Mouse (Mus musculus): Measurements from ENCODE around the gene Hoxc12. TPM values are rescaled to one million over a fixed set of nuclear protein-coding genes. Genes with fewer than 3 reads are reported as not detected.

Gene Hoxc12
- polyA plus RNA-seq, 1 experiment = not detected

- DNase-seq (ENCODE audit: extremely low spot score in 1 of 2, low spot score in 1 of 2) = no peak
Observed at GRCm38 (mm10) chr15:102937036-102937666, 594 bp downstream of the Hoxc12 start.

- no peak for DNase-seq (ENCODE audit: extremely low spot score in 1 of 2, low spot score in 1 of 2)
Observed at GRCm38 (mm10) chr15:102939256-102940155, 2.9 kb downstream of the Hoxc12 start.

DNA sequence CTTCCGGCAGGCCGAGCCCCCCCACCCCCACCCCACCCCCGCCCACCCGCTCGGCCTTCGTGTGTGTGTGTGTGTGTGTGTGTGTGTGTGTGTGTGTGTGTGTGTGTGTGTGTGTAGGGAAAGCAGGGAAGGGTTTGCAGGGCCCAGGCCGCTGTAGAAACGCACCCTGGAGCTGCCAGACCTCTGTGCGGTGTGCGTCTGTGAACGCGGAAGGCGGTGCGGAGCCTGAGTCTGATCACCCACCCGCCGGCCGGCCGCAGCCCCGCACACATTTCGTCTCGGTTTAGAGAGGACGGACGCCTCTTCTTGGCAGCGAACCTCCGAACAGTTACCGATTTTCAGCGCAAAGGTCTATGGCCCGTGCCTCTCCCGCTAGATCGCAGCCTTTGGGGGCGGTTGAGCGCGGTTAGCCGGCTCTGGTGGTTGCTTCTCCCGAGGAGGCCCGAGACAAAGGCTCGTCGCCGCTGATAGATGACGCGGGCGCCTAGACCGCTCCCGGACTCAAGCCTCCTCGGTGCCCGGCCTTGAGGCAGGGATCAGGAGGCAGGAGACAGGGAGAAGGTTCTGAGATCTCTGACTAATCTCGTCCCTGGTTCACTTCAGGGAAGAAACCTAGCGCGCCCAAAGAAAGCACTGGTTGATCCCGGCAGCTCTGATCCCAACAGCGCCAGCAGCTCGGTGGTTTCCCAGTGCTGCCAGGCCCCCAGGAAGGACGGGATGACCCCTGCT, 6.3 kb downstream of the Hoxc12 start:
- no peak for DNase-seq (ENCODE audit: extremely low spot score in 1 of 2, low spot score in 1 of 2)

DNA sequence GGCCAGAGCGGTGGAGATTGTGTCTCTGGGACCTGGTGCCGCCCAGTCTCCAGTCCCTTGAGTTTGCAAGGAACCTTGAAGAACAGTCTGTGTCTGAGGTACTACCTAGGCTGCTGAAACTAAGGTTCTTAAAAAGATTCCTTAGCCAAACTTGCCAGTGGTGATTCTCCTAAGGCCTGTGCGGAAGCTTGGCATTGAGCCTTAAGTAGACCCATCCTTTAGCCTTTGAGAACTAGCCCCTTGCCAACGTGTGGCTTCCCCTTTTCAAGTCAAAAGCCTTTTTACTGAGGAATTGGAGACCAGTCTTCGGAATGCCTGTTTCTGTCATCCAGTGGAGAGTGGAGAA, 6.9 kb downstream of the Hoxc12 start:
- no peak for DNase-seq (ENCODE audit: extremely low spot score in 1 of 2, low spot score in 1 of 2)

GRCm38 (mm10) chr15:102945185-102946077, 8.9 kb downstream of the Hoxc12 start:
- DNase-seq (ENCODE audit: extremely low spot score in 1 of 2, low spot score in 1 of 2) = no peak

DNA sequence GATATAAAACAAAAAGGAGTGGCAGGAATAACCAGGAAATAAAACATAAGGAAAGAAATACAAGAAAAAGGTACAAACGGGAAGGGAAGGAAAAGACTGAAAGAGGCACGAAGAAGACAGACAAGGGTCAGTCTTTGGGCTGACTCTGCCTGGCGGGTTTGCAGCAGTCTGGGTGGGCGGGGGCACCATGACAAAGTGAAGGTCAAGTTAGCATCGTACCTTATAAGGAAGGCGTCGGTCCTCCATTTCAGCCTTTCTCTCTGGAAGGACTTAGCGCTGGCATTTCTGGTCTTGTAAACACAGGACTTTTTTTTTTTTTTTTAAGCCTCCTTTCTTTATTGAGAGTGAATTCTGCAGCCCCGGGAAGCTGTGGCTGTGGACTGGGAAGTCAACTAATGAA, 10.7 kb downstream of the Hoxc12 start:
- no peak for DNase-seq (ENCODE audit: extremely low spot score in 1 of 2, low spot score in 1 of 2)

- DNase-seq (ENCODE audit: extremely low spot score in 1 of 2, low spot score in 1 of 2) = no peak
Observed at GRCm38 (mm10) chr15:102948842-102949241, 12.3 kb downstream of the Hoxc12 start.

GRCm38 (mm10) chr15:102949696-102950095, 13.1 kb downstream of the Hoxc12 start:
- DNase-seq (ENCODE audit: extremely low spot score in 1 of 2, low spot score in 1 of 2) = no peak

- DNase-seq (ENCODE audit: extremely low spot score in 1 of 2, low spot score in 1 of 2) = no peak
Observed at GRCm38 (mm10) chr15:102950877-102951276, 14.3 kb downstream of the Hoxc12 start.

DNA sequence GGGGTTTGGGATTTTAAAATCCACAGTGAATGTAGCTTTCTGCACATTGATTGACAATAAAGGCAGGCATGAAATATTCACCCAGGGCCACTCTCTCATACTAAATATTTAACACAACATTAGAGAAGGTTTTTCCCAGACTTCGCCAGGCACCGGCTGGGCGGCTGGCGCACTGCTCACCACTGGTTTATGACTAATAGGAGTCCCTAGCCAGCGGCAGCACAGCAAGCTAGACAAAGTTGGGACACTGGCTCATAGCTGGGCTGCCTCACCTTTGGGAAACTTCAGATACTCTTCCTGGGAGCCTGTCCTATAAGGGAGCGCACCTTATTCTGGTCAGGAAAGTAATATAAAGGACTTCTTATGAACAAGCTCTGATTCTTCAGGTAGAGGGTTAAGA, 17.0 kb downstream of the Hoxc12 start:
- DNase-seq (ENCODE audit: extremely low spot score in 1 of 2, low spot score in 1 of 2) = no peak

DNA sequence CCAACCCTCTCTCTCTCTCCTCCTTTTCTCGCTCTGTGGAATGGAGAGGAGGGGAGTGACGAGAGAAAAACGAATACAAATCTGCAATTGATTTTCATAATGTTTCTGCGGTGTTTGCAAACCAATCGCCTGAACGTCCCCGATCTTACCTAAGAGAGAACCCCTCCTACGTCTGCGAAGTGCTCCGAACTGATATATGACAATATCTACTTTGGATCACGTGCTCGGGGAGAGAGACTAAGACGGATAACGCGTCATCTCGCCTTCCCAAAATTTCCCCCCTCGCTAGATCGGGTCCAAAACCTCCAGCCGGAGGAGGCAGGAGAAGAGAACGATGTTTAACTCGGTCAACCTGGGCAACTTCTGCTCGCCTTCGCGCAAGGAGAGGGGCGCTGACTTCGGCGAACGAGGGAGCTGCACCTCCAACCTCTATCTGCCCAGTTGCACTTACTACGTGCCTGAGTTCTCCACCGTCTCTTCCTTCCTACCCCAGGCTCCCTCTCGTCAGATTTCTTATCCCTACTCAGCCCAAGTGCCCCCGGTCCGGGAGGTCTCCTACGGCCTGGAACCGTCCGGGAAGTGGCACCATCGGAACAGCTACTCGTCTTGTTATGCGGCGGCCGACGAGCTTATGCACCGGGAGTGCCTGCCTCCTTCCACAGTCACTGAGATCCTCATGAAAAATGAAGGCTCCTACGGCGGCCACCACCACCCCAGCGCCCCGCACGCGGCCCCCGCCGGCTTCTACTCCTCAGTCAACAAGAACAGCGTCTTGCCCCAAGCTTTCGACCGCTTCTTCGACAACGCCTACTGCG, 17.8 kb downstream of the Hoxc12 start, which contains the start of gene Hoxc11:
Gene Hoxc11, plus strand, starts transcription at position 236 of the 815 bp plus-strand sequence.
- no peak for DNase-seq (ENCODE audit: extremely low spot score in 1 of 2, low spot score in 1 of 2)

DNA sequence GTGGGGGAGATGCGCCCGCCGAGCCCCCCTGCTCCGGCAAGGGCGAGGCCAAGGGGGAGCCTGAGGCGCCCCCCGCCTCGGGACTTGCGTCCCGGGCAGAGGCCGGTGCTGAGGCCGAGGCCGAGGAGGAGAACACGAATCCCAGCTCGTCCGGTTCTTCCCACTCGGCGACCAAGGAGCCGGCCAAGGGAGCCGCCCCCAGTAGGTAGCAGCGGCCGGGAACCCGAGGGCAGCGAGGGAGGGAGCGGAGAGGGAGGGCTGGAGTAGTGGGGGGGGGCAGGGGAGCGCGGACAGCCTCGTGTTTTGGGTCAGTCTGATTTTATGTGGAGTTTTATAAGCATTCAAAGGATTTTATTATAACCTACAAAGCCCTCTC, 18.4 kb downstream of the Hoxc12 start:
- no peak for DNase-seq (ENCODE audit: extremely low spot score in 1 of 2, low spot score in 1 of 2)

- DNase-seq (ENCODE audit: extremely low spot score in 1 of 2, low spot score in 1 of 2) = no peak
Observed at GRCm38 (mm10) chr15:102955833-102956640, 19.5 kb downstream of the Hoxc12 start.

DNA sequence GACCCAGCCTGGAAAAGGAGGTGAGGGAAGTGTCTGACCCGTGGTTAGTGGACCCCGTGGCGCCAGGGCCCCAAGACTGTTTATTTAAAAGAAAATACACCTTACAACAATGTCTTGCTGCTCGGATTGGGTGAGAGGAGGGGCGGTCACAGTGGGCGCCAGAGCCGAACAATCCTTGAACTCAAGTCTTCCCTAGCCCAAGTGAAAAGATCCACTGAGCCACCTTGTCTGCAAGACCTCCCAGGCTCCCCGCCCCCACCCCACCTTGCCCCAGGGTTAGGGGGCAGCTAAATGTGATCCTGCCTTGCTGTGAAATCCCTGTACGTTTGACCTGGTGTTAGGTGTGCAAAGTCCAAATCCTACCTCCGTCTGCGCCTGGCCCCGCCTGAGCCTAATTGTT, 20.3 kb downstream of the Hoxc12 start:
- DNase-seq (ENCODE audit: extremely low spot score in 1 of 2, low spot score in 1 of 2) = no peak

GRCm38 (mm10) chr15:102959663-102960191, 23.2 kb downstream of the Hoxc12 start:
- DNase-seq (ENCODE audit: extremely low spot score in 1 of 2, low spot score in 1 of 2) = no peak

GRCm38 (mm10) chr15:102961728-102962127, 25.2 kb downstream of the Hoxc12 start:
- DNase-seq (ENCODE audit: extremely low spot score in 1 of 2, low spot score in 1 of 2) = no peak

GRCm38 (mm10) chr15:102962492-102962891, 25.9 kb downstream of the Hoxc12 start:
- DNase-seq (ENCODE audit: extremely low spot score in 1 of 2, low spot score in 1 of 2) = no peak

- no peak for DNase-seq (ENCODE audit: extremely low spot score in 1 of 2, low spot score in 1 of 2)
Observed at GRCm38 (mm10) chr15:102963259-102963658, 26.7 kb downstream of the Hoxc12 start.
